ENCODE assay signal across 32 mouse cellular contexts in genomic region chr10:20243321-20243720, GRCm38 (mm10).
DNase-seq lines count a peak whose midpoint lies in the region; ATAC-seq and TF ChIP-seq lines count a peak whose summit lies in the region.
"Had no signal": no experiment of that assay in that cellular context is flagged by ENCODE, and none has a peak within 500 bp of the region (broad histone marks: within the 10 kb centered on the region; RNA-seq: fewer than 3 reads in every experiment).

No protein-coding gene starts in this region.

- H3K4me3 ChIP-seq in kidney, adult 2 months (ENCODE audit: insufficient read depth, low read depth, low read length) = no peak overlapping the region
- H3K4me3 ChIP-seq in liver, adult 2 months (ENCODE audit: insufficient read depth, low read depth, low read length) = no peak overlapping the region
- no peak overlapping the region for H3K4me3 ChIP-seq in liver, embryonic 12.5 days
- H3K4me3 ChIP-seq: embryonic facial prominence, embryonic 10.5 days; embryonic facial prominence, embryonic 13.5 days; erythroblast, embryonic 14.5 days; forebrain, embryonic 12.5 days; forebrain, embryonic 15.5 days; heart, embryonic 10.5 days; heart, embryonic 13.5 days; hindbrain, embryonic 12.5 days; hindbrain, embryonic 15.5 days had no signal

- H3K36me3 ChIP-seq in kidney, adult 2 months (ENCODE audit: control insufficient read depth, insufficient read depth, low read length) = no peaks in the 10 kb centered on the region
- H3K36me3 ChIP-seq in liver, adult 2 months (ENCODE audit: control insufficient read depth, insufficient read depth, low read length) = peaks cover 10% of the 10 kb centered on the region; the same call in 1 of the 2 replicates
- H3K36me3 ChIP-seq in liver, embryonic 12.5 days = no peaks in the 10 kb centered on the region
- H3K36me3 ChIP-seq: embryonic facial prominence, embryonic 10.5 days; embryonic facial prominence, embryonic 13.5 days; forebrain, embryonic 12.5 days; forebrain, embryonic 15.5 days; heart, embryonic 10.5 days; heart, embryonic 13.5 days; hindbrain, embryonic 12.5 days; hindbrain, embryonic 15.5 days had no signal

- peaks cover 4% of the 10 kb centered on the region; the same call in 1 of the 2 replicates for H3K4me1 ChIP-seq in kidney, adult 2 months (ENCODE audit: control insufficient read depth, insufficient read depth, low read length)
- no peaks in the 10 kb centered on the region for H3K4me1 ChIP-seq in liver, adult 2 months (ENCODE audit: control insufficient read depth, insufficient read depth, low read length)
- no peaks in the 10 kb centered on the region for H3K4me1 ChIP-seq in liver, embryonic 12.5 days
- H3K4me1 ChIP-seq: embryonic facial prominence, embryonic 10.5 days; embryonic facial prominence, embryonic 13.5 days; forebrain, embryonic 12.5 days; forebrain, embryonic 15.5 days; heart, embryonic 13.5 days; hindbrain, embryonic 12.5 days; hindbrain, embryonic 15.5 days had no signal

- no peak for TF ChIP-seq POLR2A in kidney, adult 2 months (IDR thresholded peaks at IDR 0.05; ENCODE audit: low read depth, low read length)
- no peak for TF ChIP-seq POLR2A in liver, adult 2 months (IDR thresholded peaks at IDR 0.05; ENCODE audit: extremely low read depth, insufficient read depth, low read length)

- no peak overlapping the region for H3K27ac ChIP-seq in kidney, adult 2 months (ENCODE audit: insufficient read depth, low read depth, low read length)
- no peak overlapping the region for H3K27ac ChIP-seq in liver, adult 2 months (replicated peaks; ENCODE audit: insufficient read depth, low read depth, low read length)
- no peak overlapping the region for H3K27ac ChIP-seq in liver, embryonic 12.5 days
- H3K27ac ChIP-seq: embryonic facial prominence, embryonic 10.5 days; embryonic facial prominence, embryonic 13.5 days; forebrain, embryonic 12.5 days; forebrain, embryonic 15.5 days; heart, embryonic 10.5 days; heart, embryonic 13.5 days; hindbrain, embryonic 12.5 days; hindbrain, embryonic 15.5 days had no signal

- peak; percentile 29 for DNase-seq in kidney, adult 2 months
- no peak for DNase-seq in kidney, postnatal 14 days
- DNase-seq in liver, adult 2 months (ENCODE audit: extremely low read depth, low read depth, low spot score) = peak; percentile 80
- DNase-seq in lung, postnatal 10 days = peak; percentile 14
- DNase-seq in lung, postnatal 25 days (ENCODE audit: low spot score) = no peak
- DNase-seq in ZHBTc4 (ENCODE audit: low read depth, low spot score) = peak; percentile 52
- DNase-seq in thymus, postnatal 25 days = no peak
- DNase-seq: adrenal gland, adult 8-10 months; adrenal gland, postnatal 25 days; B cell, adult 2 months; cerebellum, adult 11-12 months; cerebellum, adult 8-10 months; cerebellum, postnatal 10 days; cerebellum, postnatal 36 days; embryo, embryonic 11 days; gastrocnemius, postnatal 25 days; heart, adult 18-20 months; heart, postnatal 14 days had no signal

- no peaks in the 10 kb centered on the region for H3K27me3 ChIP-seq in kidney, adult 2 months (replicated peaks; ENCODE audit: control insufficient read depth, insufficient read depth, low read length)
- no peaks in the 10 kb centered on the region for H3K27me3 ChIP-seq in liver, adult 2 months (ENCODE audit: control insufficient read depth, insufficient read depth, low read length)
- no peaks in the 10 kb centered on the region for H3K27me3 ChIP-seq in liver, embryonic 12.5 days (replicated peaks)
- H3K27me3 ChIP-seq: CH12.LX; embryonic facial prominence, embryonic 13.5 days; forebrain, embryonic 12.5 days; forebrain, embryonic 15.5 days; heart, embryonic 13.5 days; hindbrain, embryonic 12.5 days; hindbrain, embryonic 15.5 days; Patski had no signal

- 73% methylated on average over 7 of the region's 7 CpGs for WGBS in kidney, adult 2 months
- 18% methylated on average over 7 of the region's 7 CpGs for WGBS in liver, adult 2 months
- 72% methylated on average over 7 of the region's 7 CpGs for WGBS in liver, embryonic 12.5 days (ENCODE audit: insufficient replicate concordance)

- no peaks in the 10 kb centered on the region for H3K9me3 ChIP-seq in liver, embryonic 12.5 days (replicated peaks)
- H3K9me3 ChIP-seq: embryonic facial prominence, embryonic 10.5 days; embryonic facial prominence, embryonic 13.5 days; forebrain, embryonic 12.5 days; forebrain, embryonic 15.5 days; G1E; heart, embryonic 10.5 days; heart, embryonic 13.5 days; hindbrain, embryonic 12.5 days; hindbrain, embryonic 15.5 days had no signal

- H3K79me2 ChIP-seq in liver, adult 2 months (ENCODE audit: control insufficient read depth, insufficient read depth, low read length) = no peaks in the 10 kb centered on the region; the same call in 1 of the 2 replicates

- H3K9ac ChIP-seq in liver, adult 2 months (ENCODE audit: low read depth, low read length) = no peak overlapping the region
- no peak overlapping the region for H3K9ac ChIP-seq in liver, embryonic 12.5 days
- H3K9ac ChIP-seq: embryonic facial prominence, embryonic 13.5 days; forebrain, embryonic 12.5 days; forebrain, embryonic 15.5 days; heart, embryonic 13.5 days; hindbrain, embryonic 12.5 days; hindbrain, embryonic 15.5 days had no signal

- ATAC-seq in liver, embryonic 12.5 days = no peak
- ATAC-seq: activated CD4-positive, CD25-positive, alpha-beta regulatory T cell, adult 4 months; forebrain, embryonic 15.5 days; Patski had no signal

- no peak overlapping the region for H3K4me2 ChIP-seq in liver, embryonic 12.5 days
- H3K4me2 ChIP-seq: embryonic facial prominence, embryonic 13.5 days; forebrain, embryonic 12.5 days; forebrain, embryonic 15.5 days; heart, embryonic 13.5 days; hindbrain, embryonic 12.5 days; hindbrain, embryonic 15.5 days had no signal

- TF ChIP-seq CTCF in kidney, adult 2 months (conservative IDR thresholded peaks at IDR 0.05; ENCODE audit: insufficient read depth, insufficient read length, low read depth, low read length) = no peak
- TF ChIP-seq CTCF in liver, adult 2 months (IDR thresholded peaks at IDR 0.05; ENCODE audit: low read depth, low read length) = no peak

Comparison
In these comparisons a context has a peak if more than half of its experiments do, and no peak if none do; other contexts are left out.
1. DNase-seq: peak in kidney, adult 2 months (single experiment), liver, adult 2 months (single experiment), lung, postnatal 10 days (single experiment) and ZHBTc4 (single experiment); none in kidney, postnatal 14 days (single experiment), lung, postnatal 25 days (single experiment) and thymus, postnatal 25 days (single experiment).